In the genomic region with DNA sequence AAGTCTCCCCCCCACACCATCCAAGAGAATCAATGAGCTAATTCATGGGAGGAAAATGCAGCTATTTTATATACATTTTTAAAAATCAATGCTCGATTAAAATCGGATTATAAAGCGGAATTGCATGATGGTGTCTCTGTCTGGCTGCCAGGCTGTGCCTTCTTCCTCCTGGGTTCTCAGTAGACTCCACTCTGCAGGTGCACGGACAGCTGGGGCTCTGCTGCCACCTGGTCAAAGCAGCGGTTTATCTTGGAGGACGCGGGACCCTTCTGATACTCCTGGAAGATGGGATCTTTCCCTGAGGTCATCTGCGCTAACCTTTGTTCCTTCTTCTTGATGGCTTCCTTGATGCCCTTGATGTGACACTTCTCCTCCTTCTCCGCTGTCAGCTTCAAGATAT, we compare ENCODE assay signal across 27 mouse cellular contexts. TPM values are rescaled to one million over a fixed set of nuclear protein-coding genes. Genes with fewer than 3 reads are reported as not detected.
"Had no signal": no experiment of that assay in that cellular context is flagged by ENCODE, and none has a peak within 500 bp of the region (broad histone marks: within the 10 kb centered on the region; RNA-seq: fewer than 3 reads in every experiment).

No protein-coding gene starts in this region.

- H3K27ac ChIP-seq: liver, embryonic 14.5 days; midbrain, embryonic 13.5 days; midbrain, embryonic 15.5 days; neural tube, embryonic 12.5 days had no signal

- H3K36me3 ChIP-seq: midbrain, embryonic 13.5 days; midbrain, embryonic 15.5 days; neural tube, embryonic 12.5 days had no signal

- H3K9ac ChIP-seq: liver, embryonic 14.5 days; lung, embryonic 14.5 days; midbrain, embryonic 13.5 days; midbrain, embryonic 15.5 days; neural tube, embryonic 12.5 days had no signal

- H3K9me3 ChIP-seq: midbrain, embryonic 13.5 days; midbrain, embryonic 15.5 days; neural tube, embryonic 12.5 days had no signal

- H3K4me2 ChIP-seq: lung, embryonic 14.5 days; midbrain, embryonic 11.5 days; midbrain, embryonic 13.5 days; midbrain, embryonic 15.5 days; neural tube, embryonic 12.5 days had no signal

- H3K27me3 ChIP-seq: midbrain, embryonic 13.5 days; midbrain, embryonic 15.5 days; neural tube, embryonic 12.5 days had no signal

- ATAC-seq: midbrain, embryonic 13.5 days; midbrain, embryonic 15.5 days had no signal

- H3K4me1 ChIP-seq: midbrain, embryonic 13.5 days; midbrain, embryonic 15.5 days; neural tube, embryonic 12.5 days had no signal

- H3K4me3 ChIP-seq: midbrain, embryonic 13.5 days; midbrain, embryonic 15.5 days; neural tube, embryonic 12.5 days had no signal

- DNase-seq: lung, adult 18-20 months; lung, embryonic 14.5 days; lung, postnatal 10 days; lung, postnatal 4 days; retina, postnatal 1 day; right cerebral cortex, adult 18-20 months; right cerebral cortex, postnatal 25 days; right cerebral cortex, postnatal 4 days; spleen, adult 18-20 months; thymus, adult 2 months; thymus, postnatal 25 days; thymus, postnatal 4 days had no signal

RNA-seq across cellular contexts. Expression of a gene that starts 1.9 kb away (rescaled TPM):
- total RNA-seq: midbrain, postnatal 0 days; neutrophil, adult 5-6 weeks had no signal
- polyA plus RNA-seq: liver, embryonic 14.5 days; liver, embryonic 16.5 days; lung, embryonic 14.5 days; lung, embryonic 16.5 days; midbrain, embryonic 11.5 days; midbrain, embryonic 13.5 days; midbrain, embryonic 15.5 days; midbrain, postnatal 0 days; neural tube, embryonic 12.5 days; neural tube, embryonic 14.5 days; small intestine, adult 2 months; stomach, embryonic 14.5 days; stomach, embryonic 16.5 days; thymus, adult 2 months; urinary bladder, adult 2 months had no signal

RNA-seq across cellular contexts. Expression of a gene that starts 16.6 kb away (rescaled TPM):
- total RNA-seq: monocyte, adult 5-6 weeks; neutrophil, adult 5-6 weeks had no signal
